Mouse (Mus musculus) CH12.LX (cell line): ENCODE data around the gene Tmc4. TPM values are rescaled to one million over a fixed set of nuclear protein-coding genes. Genes with fewer than 3 reads are reported as not detected.

ENCODE experiments used
- DNase-seq: peaks from one replicate; pipeline ENCODE4 v3.0.0-alpha.2; 2013; ENCODE audit errors: extremely low read depth
- H3K27ac ChIP-seq: 2 replicates; pipeline ENCODE4 v1.5.1; 2012; ENCODE audit warnings: low read depth, mild to moderate bottlenecking, control low read depth, moderate library complexity; ENCODE audit not compliant: insufficient read depth
- H3K27me3 ChIP-seq: replicated peaks from 2 replicates; pipeline ENCODE3; 2012; ENCODE audit warnings: inconsistent platforms
- H3K36me3 ChIP-seq, 2 experiments: replicated peaks in 1 of 2; 2 replicates each; pipeline versions ENCODE3 to v1.6.1; 2012; ENCODE audit warnings: inconsistent platforms in 1 of 2, low read length in 1 of 2, mild to moderate bottlenecking in 1 of 2, mixed read lengths in 1 of 2, moderate library complexity in 1 of 2; ENCODE audit not compliant: control insufficient read depth in 1 of 2, insufficient read depth in 1 of 2
- H3K4me1 ChIP-seq, 2 experiments: 2 replicates each; pipeline ENCODE4 v1.6.1; 2012; ENCODE audit warnings: inconsistent platforms in 1 of 2, moderate library complexity in 1 of 2; ENCODE audit not compliant: insufficient read depth in 2 of 2, control insufficient read depth in 1 of 2
- H3K4me2 ChIP-seq: 2 replicates; pipeline ENCODE4 v1.6.1; 2012; ENCODE audit warnings: low read depth, mild to moderate bottlenecking, control low read depth; ENCODE audit not compliant: poor library complexity, insufficient read depth, severe bottlenecking
- H3K4me3 ChIP-seq, 3 experiments: fragments of 150-350 bp in 1 of 3; sonication (generic) in 1 of 3; replicated peaks in 1 of 3; 2 replicates each; pipeline versions ENCODE3 to v1.5.1; 2011 to 2012; ENCODE audit warnings: low read depth in 2 of 3, low read length in 2 of 3, mild to moderate bottlenecking in 2 of 3, moderate library complexity in 2 of 3, control low read depth in 1 of 3, improper control_type of control experiment in 1 of 3, inconsistent platforms in 1 of 3, mixed read lengths in 1 of 3; ENCODE audit not compliant: poor library complexity in 1 of 3
- H3K79me2 ChIP-seq: replicated peaks from 2 replicates; pipeline ENCODE4 v1.6.1; 2012; ENCODE audit warnings: mild to moderate bottlenecking, moderate library complexity; ENCODE audit not compliant: control insufficient read depth, poor library complexity, insufficient read depth, severe bottlenecking; ENCODE audit errors: extremely low read depth
- H3K9ac ChIP-seq: 2 replicates; pipeline ENCODE4 v1.6.1; 2012; ENCODE audit warnings: low read depth, mild to moderate bottlenecking, control low read depth, moderate library complexity; ENCODE audit not compliant: insufficient read depth
- H3K9me3 ChIP-seq: replicated peaks from 2 replicates; pipeline ENCODE3; 2012; ENCODE audit warnings: low read length, inconsistent platforms, mixed read lengths
- BHLHE40 ChIP-seq: IDR thresholded peaks from 2 replicates; pipeline ENCODE4 v1.6.1; 2011; ENCODE audit warnings: mild to moderate bottlenecking, low read depth, low read length, improper control_type of control experiment
- CHD1 ChIP-seq: IDR thresholded peaks from 2 replicates; pipeline ENCODE4 v1.6.1; 2012; ENCODE audit warnings: low read depth, low read length, improper control_type of control experiment, inconsistent platforms
- CHD2 ChIP-seq: IDR thresholded peaks from 2 replicates; pipeline ENCODE4 v1.6.1; 2011; ENCODE audit warnings: low read length, improper control_type of control experiment
- CTCF ChIP-seq, 2 experiments: IDR thresholded peaks in 1 of 2; conservative IDR thresholded peaks in 1 of 2; 2 replicates each; pipeline ENCODE4 v1.5.1; 2011 to 2012; ENCODE audit warnings: low read depth in 2 of 2, low read length in 2 of 2, improper control_type of control experiment in 1 of 2, inconsistent platforms in 1 of 2, mild to moderate bottlenecking in 1 of 2, moderate library complexity in 1 of 2
- E2F4 ChIP-seq: IDR thresholded peaks from 2 replicates; pipeline ENCODE4 v1.6.1; 2011; ENCODE audit warnings: low read depth, low read length, improper control_type of control experiment; ENCODE audit not compliant: insufficient replicate concordance
- ELF1 ChIP-seq: IDR thresholded peaks from 2 replicates; pipeline ENCODE4 v1.6.1; 2014; ENCODE audit warnings: low read depth, mild to moderate bottlenecking, inconsistent platforms, low read length, improper control_type of control experiment
- EP300 ChIP-seq: IDR thresholded peaks from 2 replicates; pipeline ENCODE4 v1.6.1; 2011; ENCODE audit warnings: low read length, improper control_type of control experiment
- ETS1 ChIP-seq: conservative IDR thresholded peaks from 2 replicates; pipeline ENCODE4 v1.6.1; 2012; ENCODE audit warnings: low read depth, mild to moderate bottlenecking, inconsistent platforms, low read length, improper control_type of control experiment, moderate library complexity
- GABPA ChIP-seq: IDR thresholded peaks from 2 replicates; pipeline ENCODE4 v1.6.1; 2012; ENCODE audit warnings: low read depth, low read length, improper control_type of control experiment, inconsistent platforms; ENCODE audit not compliant: insufficient replicate concordance
- HCFC1 ChIP-seq: IDR thresholded peaks from 2 replicates; pipeline ENCODE4 v1.6.1; 2012; ENCODE audit warnings: low read depth, mild to moderate bottlenecking, inconsistent platforms, low read length, improper control_type of control experiment
- IRF4 ChIP-seq: IDR thresholded peaks from 2 replicates; pipeline ENCODE4 v1.6.1; 2014; ENCODE audit warnings: low read depth, mild to moderate bottlenecking, inconsistent platforms, low read length, improper control_type of control experiment
- JUN ChIP-seq: IDR thresholded peaks from 2 replicates; pipeline ENCODE4 v1.6.1; 2011; ENCODE audit warnings: low read depth, mild to moderate bottlenecking, low read length, improper control_type of control experiment, moderate library complexity; ENCODE audit not compliant: insufficient read depth
- JUND ChIP-seq: conservative IDR thresholded peaks from 2 replicates; pipeline ENCODE4 v1.6.1; 2011; ENCODE audit warnings: low read depth, low read length, improper control_type of control experiment
- KAT2A ChIP-seq: IDR thresholded peaks from 2 replicates; pipeline ENCODE4 v1.6.1; 2012; ENCODE audit warnings: low read length, improper control_type of control experiment, inconsistent platforms; ENCODE audit not compliant: insufficient replicate concordance
- MAFK ChIP-seq: IDR thresholded peaks from 2 replicates; pipeline ENCODE4 v1.6.1; 2011; ENCODE audit warnings: low read length, improper control_type of control experiment; ENCODE audit not compliant: insufficient replicate concordance
- MAX ChIP-seq: IDR thresholded peaks from 2 replicates; pipeline ENCODE4 v1.6.1; 2011; ENCODE audit warnings: low read length, improper control_type of control experiment
- MAZ ChIP-seq: IDR thresholded peaks from 2 replicates; pipeline ENCODE4 v1.6.1; 2012; ENCODE audit warnings: low read depth, mild to moderate bottlenecking, inconsistent platforms, low read length, improper control_type of control experiment, moderate library complexity
- MEF2A ChIP-seq: IDR thresholded peaks from 2 replicates; pipeline ENCODE4 v1.6.1; 2014; ENCODE audit warnings: low read depth, mild to moderate bottlenecking, inconsistent platforms, low read length, improper control_type of control experiment, borderline replicate concordance
- MXI1 ChIP-seq: IDR thresholded peaks from 2 replicates; pipeline ENCODE4 v1.6.1; 2011; ENCODE audit warnings: mild to moderate bottlenecking, low read depth, low read length, improper control_type of control experiment
- MYC ChIP-seq: IDR thresholded peaks from 2 replicates; pipeline ENCODE4 v1.6.1; 2011; ENCODE audit warnings: low read depth, mild to moderate bottlenecking, improper control_type of control experiment, low read length
- NELFE ChIP-seq: IDR thresholded peaks from 2 replicates; pipeline ENCODE4 v1.6.1; 2011; ENCODE audit warnings: low read depth, low read length, improper control_type of control experiment
- NRF1 ChIP-seq: IDR thresholded peaks from 2 replicates; pipeline ENCODE4 v1.6.1; 2014; ENCODE audit warnings: low read depth, mild to moderate bottlenecking, inconsistent platforms, low read length, improper control_type of control experiment, moderate library complexity
- PAX5 ChIP-seq: IDR thresholded peaks from 2 replicates; pipeline ENCODE4 v1.6.1; 2012; ENCODE audit warnings: low read length, inconsistent platforms, mixed read lengths
- POLR2A ChIP-seq: IDR thresholded peaks from 2 replicates; pipeline ENCODE4 v1.6.1; 2011; ENCODE audit warnings: low read depth, mild to moderate bottlenecking, improper control_type of control experiment, low read length
- POLR2AphosphoS2 ChIP-seq: IDR thresholded peaks from 2 replicates; pipeline ENCODE4 v1.6.1; 2011; ENCODE audit warnings: low read depth, low read length, improper control_type of control experiment
- RAD21 ChIP-seq: IDR thresholded peaks from 2 replicates; pipeline ENCODE4 v1.6.1; 2011; ENCODE audit warnings: low read depth, mild to moderate bottlenecking, low read length, improper control_type of control experiment, moderate library complexity
- RCOR1 ChIP-seq: conservative IDR thresholded peaks from 2 replicates; pipeline ENCODE4 v1.6.1; 2012; ENCODE audit warnings: low read depth, mild to moderate bottlenecking, inconsistent platforms, low read length, improper control_type of control experiment
- SIN3A ChIP-seq: IDR thresholded peaks from 2 replicates; pipeline ENCODE4 v1.6.1; 2012; ENCODE audit warnings: low read length, improper control_type of control experiment, inconsistent platforms
- SMC3 ChIP-seq: IDR thresholded peaks from 2 replicates; pipeline ENCODE4 v1.6.1; 2011; ENCODE audit warnings: low read depth, low read length, improper control_type of control experiment
- TBP ChIP-seq: conservative IDR thresholded peaks from 2 replicates; pipeline ENCODE4 v1.6.1; 2011; ENCODE audit warnings: low read depth, low read length, improper control_type of control experiment
- TCF12 ChIP-seq: IDR thresholded peaks from 2 replicates; pipeline ENCODE4 v1.6.1; 2014; ENCODE audit warnings: low read depth, mild to moderate bottlenecking, inconsistent platforms, low read length, improper control_type of control experiment
- UBTF ChIP-seq: IDR thresholded peaks from 2 replicates; pipeline ENCODE4 v1.6.1; 2012; ENCODE audit warnings: low read depth, mild to moderate bottlenecking, inconsistent platforms, low read length, improper control_type of control experiment, moderate library complexity
- USF1 ChIP-seq: IDR thresholded peaks from 2 replicates; pipeline ENCODE4 v1.6.1; 2014; ENCODE audit warnings: low read depth, mild to moderate bottlenecking, inconsistent platforms, low read length, improper control_type of control experiment
- USF2 ChIP-seq: conservative IDR thresholded peaks from 2 replicates; pipeline ENCODE4 v1.6.1; 2011; ENCODE audit warnings: low read depth, low read length, improper control_type of control experiment
- ZC3H11A ChIP-seq: IDR thresholded peaks from 2 replicates; pipeline ENCODE4 v1.6.1; 2012; ENCODE audit warnings: low read depth, mild to moderate bottlenecking, inconsistent platforms, low read length, improper control_type of control experiment
- ZKSCAN1 ChIP-seq: IDR thresholded peaks from 2 replicates; pipeline ENCODE4 v1.6.1; 2012; ENCODE audit warnings: low read depth, inconsistent platforms, low read length, improper control_type of control experiment, borderline replicate concordance
- ZMIZ1 ChIP-seq: IDR thresholded peaks from 2 replicates; pipeline ENCODE4 v1.6.1; 2012; ENCODE audit warnings: low read depth, mild to moderate bottlenecking, inconsistent platforms, low read length, improper control_type of control experiment
- ZNF384 ChIP-seq: IDR thresholded peaks from 2 replicates; pipeline ENCODE4 v1.6.1; 2012; ENCODE audit warnings: low read depth, low read length, improper control_type of control experiment, inconsistent platforms
- dilution Hi-C: fragments of 300-500 bp; cut with MboI; formaldehyde crosslinking; loops from 2 replicates; pipeline ENCODE4 v1.14.3; 2020; ENCODE audit warnings: low sequenced_read_pairs; ENCODE audit not compliant: extremely low pct_unique_long_range_greater_than_20kb, extremely low pct_ligation_motif_present
- in situ Hi-C: fragments of 300-500 bp; cut with MboI; formaldehyde crosslinking; loops from 3 replicates; pipeline ENCODE4 v1.14.3; 2019; ENCODE audit warnings: low sequenced_read_pairs, low pct_ligation_motif_present, low pct_unique_long_range_greater_than_20kb, mixed read lengths
- polyA plus RNA-seq: library from polyadenylated mRNA; unstranded; fragments of >175 nt; gene quantifications from 2 replicates; pipeline ENCODE4 v1.2.1, GENCODE M21; 2012; ENCODE audit warnings: low read depth; ENCODE audit not compliant: insufficient read length
- total RNA-seq, 2 experiments: library from RNA; depleted of rRNA; stranded (reverse); fragments of 300-350 nt in 1 of 2; fragments of >200 nt in 1 of 2; gene quantifications; 2 replicates each; pipeline ENCODE4 v1.2.3; 2012 to 2014

Tmc4 gene
- total and polyA plus RNA-seq, 3 experiments = 0.56 to 4.6 (median 1.8) TPM

- Histone ChIP-seq H3K36me3 (peaks cover 31 to 44% of the 10 kb centered on the region in 2 experiments), H3K9ac (no peak overlapping the region), H3K4me3 (no peak overlapping the region), H3K4me1 (peaks cover 11 to 51% of the 10 kb centered on the region in 2 experiments), H3K4me2 (no peak overlapping the region), H3K9me3 (no peaks in the 10 kb centered on the region), H3K27ac (no peak overlapping the region), H3K27me3 (no peaks in the 10 kb centered on the region), H3K79me2 (peaks cover 29% of the 10 kb centered on the region)
- TF ChIP-seq NRF1 = no peak
- no peak for TF ChIP-seq ZNF384
- no peak for TF ChIP-seq TCF12
- no peak for TF ChIP-seq ZKSCAN1
- no peak for TF ChIP-seq USF1
- TF ChIP-seq CHD1 = no peak
- TF ChIP-seq PAX5 = no peak
- no peak for TF ChIP-seq JUN
- TF ChIP-seq BHLHE40 = 0 out of 2 replicates have a peak, but pooled peaks have one; percentile 15
- TF ChIP-seq HCFC1 = no peak
- no peak for TF ChIP-seq ZC3H11A
- TF ChIP-seq TBP = no peak
- TF ChIP-seq SIN3A = 0 out of 2 replicates have a peak, but pooled peaks have one; percentile 27
- no peak for TF ChIP-seq MAFK
- TF ChIP-seq USF2 = no peak; the same call in 1 of the 2 replicates
- TF ChIP-seq ZMIZ1 = peak; percentile 69
- TF ChIP-seq MYC = no peak
- no peak for TF ChIP-seq SMC3
- 0 out of 2 replicates have a peak, but pooled peaks have one; percentile 28 for TF ChIP-seq E2F4
- no peak for TF ChIP-seq JUND
- TF ChIP-seq ELF1 = no peak
- peak; percentile 92 for TF ChIP-seq POLR2AphosphoS2
- TF ChIP-seq MEF2A = no peak
- TF ChIP-seq NELFE = no peak; the same call in 1 of the 2 replicates
- no peak for TF ChIP-seq MXI1
- TF ChIP-seq RAD21 = no peak
- no peak for TF ChIP-seq RCOR1
- TF ChIP-seq EP300 = no peak
- no peak for TF ChIP-seq UBTF
- no peak for TF ChIP-seq MAX
- TF ChIP-seq IRF4 = no peak
- TF ChIP-seq CHD2 = peak; percentile 83
- no peak for TF ChIP-seq GABPA
- peak; percentile 61 for TF ChIP-seq POLR2A
- TF ChIP-seq CTCF (conservative IDR thresholded peaks at IDR 0.05 in 1 of 2, IDR thresholded peaks at IDR 0.05 in 1 of 2; ENCODE audit: low read depth in 2 of 2, low read length in 2 of 2) = no peak
- TF ChIP-seq KAT2A = no peak
- 0 out of 2 replicates have a peak, but pooled peaks have one; percentile 14 for TF ChIP-seq ETS1
- no peak for TF ChIP-seq MAZ
- in situ Hi-C loops (no loop called here), dilution Hi-C loops (no loop called here)
- peak; percentile 72 for DNase-seq
Measured at GRCm38 (mm10) chr7:3709000-3709399, 31.6 kb upstream of the Tmc4 start.
